Mouse (Mus musculus) CD4-positive naive resting alpha-beta T cell, adult 76 days (primary cell): ENCODE measurements around the gene Pnp. TPM values are rescaled to one million over a fixed set of nuclear protein-coding genes. Genes with fewer than 3 reads are reported as not detected.

Source experiments
- total RNA-seq: library from RNA; stranded (reverse); gene quantifications from one replicate; pipeline ENCODE4 v1.2.4, GENCODE M21; 2023

Pnp gene
- 21.6 TPM for total RNA-seq

GRCm38 (mm10) chr14:50930754-50931492 is at the start of gene Pnp, which contains the start of gene Pip4p1:
Gene Pnp (plus strand): TSS chr14:50931082.
Gene Pip4p1 (minus strand): TSS chr14:50930856.

GRCm38 (mm10) chr14:50897374-50897765 is 33.5 kb upstream of the Pnp start, which contains the start of gene Klhl33:
Gene Klhl33 (minus strand): TSS chr14:50897507.

GRCm38 (mm10) chr14:50924281-50925064 is 6.4 kb upstream of the Pnp start, which contains the start of the genes Osgep and Apex1:
Gene Osgep (minus strand): TSS chr14:50924893.
Gene Apex1 (plus strand): TSS chr14:50924968.

GRCm38 (mm10) chr14:50943932-50944667 is 13.2 kb downstream of the Pnp start, which contains the start of gene Gm49342:
Gene Gm49342 (plus strand): TSS chr14:50944517.

GRCm38 (mm10) chr14:50955942-50956508 is 25.1 kb downstream of the Pnp start, which contains the start of gene Pnp2:
Gene Pnp2 (plus strand): TSS chr14:50955992.

GRCm38 (mm10) chr14:51007152-51007801 is 76.4 kb downstream of the Pnp start, which contains the start of gene Rnase10:
Gene Rnase10 (plus strand): TSS chr14:51007751.

Other genes with a start within 250 kb of the Pnp start
- gene Olfr747, start 237.9 kb upstream of the Pnp start, total RNA-seq, result not detected
- not detected for gene Olfr748, start 223.7 kb upstream of the Pnp start, total RNA-seq
- gene Olfr749, start 186.0 kb upstream of the Pnp start, total RNA-seq, result not detected
- gene Ttc5, start 145.6 kb upstream of the Pnp start, total RNA-seq, result 76.9 TPM
- gene Ccnb1ip1, start 123.3 kb upstream of the Pnp start, total RNA-seq, result not detected
- 67.2 TPM for gene Parp2, start 123.2 kb upstream of the Pnp start, total RNA-seq
- gene Tep1, start 60.5 kb upstream of the Pnp start, total RNA-seq, result 45.2 TPM
- 0.41 TPM for gene Klhl33, start 33.6 kb upstream of the Pnp start, total RNA-seq
- 36.9 TPM for gene Osgep, start 6.2 kb upstream of the Pnp start, total RNA-seq
- gene Apex1, start 6.1 kb upstream of the Pnp start, total RNA-seq, result 43.1 TPM
- gene Pip4p1, start 226 bp upstream of the Pnp start, total RNA-seq, result 122 TPM
- gene Gm49342, start 13.4 kb downstream of the Pnp start, total RNA-seq, result 17.4 TPM
- 2.6 TPM for gene Pnp2, start 24.9 kb downstream of the Pnp start, total RNA-seq
- gene Rnase10, start 76.7 kb downstream of the Pnp start, total RNA-seq, result not detected
- gene Rnase9, start 110.8 kb downstream of the Pnp start, total RNA-seq, result not detected
- not detected for gene Rnase11, start 119.1 kb downstream of the Pnp start, total RNA-seq
- not detected for gene Rnase12, start 126.6 kb downstream of the Pnp start, total RNA-seq
- not detected for gene Olfr750, start 143.4 kb downstream of the Pnp start, total RNA-seq
- gene Rnase4, start 160.0 kb downstream of the Pnp start, total RNA-seq, result 0.73 TPM
- not detected for gene Ang, start 160.1 kb downstream of the Pnp start, total RNA-seq
- gene Eddm3b, start 183.3 kb downstream of the Pnp start, total RNA-seq, result not detected
- gene Rnase6, start 192.8 kb downstream of the Pnp start, total RNA-seq, result 8.2 TPM
- not detected for gene Rnase1, start 215.7 kb downstream of the Pnp start, total RNA-seq
- gene Rnase2b, start 231.2 kb downstream of the Pnp start, total RNA-seq, result not detected